Mouse (Mus musculus) limb, embryonic 13.5 days (tissue): ENCODE data around the gene Wdr53. TPM values are rescaled to one million over a fixed set of nuclear protein-coding genes. Genes with fewer than 3 reads are reported as not detected.
"Not testable (repeated sequence)": the region's sequence is repeated elsewhere in the genome, so short reads cannot be mapped to it uniquely, and the experiment has no call there.

Source experiments
- ATAC-seq: fragments of 200-750 bp; cut with Nextera tagmentation; 2 replicates; pipeline ENCODE4 v1.8.0; 2017; ENCODE audit warnings: low read depth, moderate number of reproducible peaks, moderate TSS enrichment; ENCODE audit not compliant: low FRiP score
- H3K27ac ChIP-seq: fragments of 300-500 bp; sonication (generic); 2 replicates; pipeline ENCODE4 v1.5.1; 2015; ENCODE audit warnings: inconsistent platforms, mild to moderate bottlenecking, moderate library complexity
- H3K27me3 ChIP-seq: fragments of 300-500 bp; sonication (generic); 2 replicates; pipeline ENCODE4 v1.6.1; 2015; ENCODE audit warnings: mild to moderate bottlenecking, inconsistent platforms
- H3K36me3 ChIP-seq: fragments of 300-500 bp; sonication (generic); 2 replicates; pipeline ENCODE4 v1.6.1; 2015; ENCODE audit warnings: inconsistent platforms, mild to moderate bottlenecking, moderate library complexity
- H3K4me1 ChIP-seq: fragments of 300-500 bp; sonication (generic); 2 replicates; pipeline ENCODE4 v1.6.1; 2015; ENCODE audit warnings: inconsistent platforms
- H3K4me2 ChIP-seq: fragments of 300-500 bp; sonication (generic); replicated peaks from 2 replicates; pipeline ENCODE4 v1.6.1; 2015; ENCODE audit warnings: inconsistent platforms, mild to moderate bottlenecking, moderate library complexity
- H3K4me3 ChIP-seq: fragments of 300-500 bp; sonication (generic); 2 replicates; pipeline ENCODE4 v1.5.1; 2015; ENCODE audit warnings: moderate library complexity, mild to moderate bottlenecking, inconsistent platforms
- H3K9ac ChIP-seq: fragments of 300-500 bp; sonication (generic); 2 replicates; pipeline ENCODE4 v1.6.1; 2015; ENCODE audit warnings: mild to moderate bottlenecking, inconsistent platforms
- H3K9me3 ChIP-seq: fragments of 300-500 bp; sonication (generic); 2 replicates; pipeline ENCODE4 v1.6.1; 2016; ENCODE audit warnings: inconsistent platforms
- WGBS: fragments of 180-500 bp; shearing (Covaris S2); methylation state at CpG from one replicate; pipeline ENCODE4 v1.1.7; 2015; 5-methylcytosine and 5-hydroxymethylcytosine counted together
- polyA plus RNA-seq: library from polyadenylated mRNA; unstranded; fragments of >200 nt; fragmentation: Nextera tagmentation; extraction: Ambion mirVana; gene quantifications from 2 replicates; pipeline ENCODE4 v1.2.1, GENCODE M21; 2015

The Wdr53 gene
- polyA plus RNA-seq, result 17.0 and 18.6 TPM in 2 replicates

- Histone ChIP-seq H3K9ac (peak within 1 kb of the TSS; percentile 95), H3K27ac (peak within 1 kb of the TSS; percentile 94), H3K4me3 (peak within 1 kb of the TSS; percentile 92), H3K27me3 (no peaks in the 10 kb centered on the region), H3K36me3 (peaks cover 7% of the 10 kb centered on the region; the same call in 1 of the 2 replicates), H3K4me2 (peak within 1 kb of the TSS; percentile 74), H3K4me1 (peaks cover 28% of the 10 kb centered on the region), H3K9me3 (no peaks in the 10 kb centered on the region)
- peak; percentile 98 for ATAC-seq
- WGBS, result 1% methylated on average over 48 of the region's 48 CpGs
Measured at GRCm38 (mm10) chr16:32246952-32247370, at the start of gene Wdr53, which contains the start of gene Fbxo45. Gene Wdr53, plus strand, starts transcription at chr16:32247227. Gene Fbxo45, minus strand, starts transcription at chr16:32247158.

- Histone ChIP-seq H3K27me3 (no peaks in the 10 kb centered on the region), H3K4me1 (peaks cover 7% of the 10 kb centered on the region), H3K9ac (peak overlapping the region; percentile 48; the same call in 1 of the 2 replicates), H3K36me3 (no peaks in the 10 kb centered on the region), H3K9me3 (no peaks in the 10 kb centered on the region), H3K4me3 (peak overlapping the region; percentile 20), H3K27ac (peak overlapping the region; percentile 63; the same call in 1 of the 2 replicates), H3K4me2 (peak overlapping the region; percentile 45)
- WGBS, result 51% methylated on average over 21 of the region's 21 CpGs
- no peak for ATAC-seq
Measured at GRCm38 (mm10) chr16:32200256-32201003, 46.6 kb upstream of the Wdr53 start.

- no peaks in the 10 kb centered on the region for H3K36me3 ChIP-seq
- no peak overlapping the region for H3K4me3 ChIP-seq
- no peaks in the 10 kb centered on the region for H3K27me3 ChIP-seq
- no peak overlapping the region for H3K27ac ChIP-seq
- H3K4me1 ChIP-seq, result peaks cover 7% of the 10 kb centered on the region
- H3K4me2 ChIP-seq, result peak overlapping the region; percentile 45
- no peaks in the 10 kb centered on the region for H3K9me3 ChIP-seq
- no peak for ATAC-seq
- H3K9ac ChIP-seq, result no peak overlapping the region
- 61% methylated on average over 9 of the region's 9 CpGs for WGBS
Measured at GRCm38 (mm10) chr16:32201004-32201325, 46.1 kb upstream of the Wdr53 start.

GRCm38 (mm10) chr16:32202681-32203080, 44.3 kb upstream of the Wdr53 start:
- Histone ChIP-seq H3K9ac (no peak overlapping the region), H3K9me3 (no peaks in the 10 kb centered on the region), H3K27me3 (no peaks in the 10 kb centered on the region), H3K4me2 (no peak overlapping the region), H3K4me3 (no peak overlapping the region), H3K27ac (no peak overlapping the region), H3K4me1 (peaks cover 7% of the 10 kb centered on the region), H3K36me3 (no peaks in the 10 kb centered on the region)
- WGBS, result 77% methylated on average over 6 of the region's 6 CpGs
- ATAC-seq, result no peak

GRCm38 (mm10) chr16:32204902-32205301, 42.1 kb upstream of the Wdr53 start:
- H3K4me2 ChIP-seq, result no peak overlapping the region
- no peak for ATAC-seq
- H3K36me3 ChIP-seq, result no peaks in the 10 kb centered on the region
- no peak overlapping the region for H3K9ac ChIP-seq
- no peak overlapping the region for H3K27ac ChIP-seq
- WGBS, result 54% methylated on average over 3 of the region's 3 CpGs
- H3K27me3 ChIP-seq, result no peaks in the 10 kb centered on the region
- peaks cover 7% of the 10 kb centered on the region for H3K4me1 ChIP-seq
- peaks cover 9% of the 10 kb centered on the region for H3K9me3 ChIP-seq
- no peak overlapping the region for H3K4me3 ChIP-seq

GRCm38 (mm10) chr16:32214156-32214555, 32.9 kb upstream of the Wdr53 start:
- no peak overlapping the region for H3K9ac ChIP-seq
- H3K36me3 ChIP-seq, result no peaks in the 10 kb centered on the region
- no peaks in the 10 kb centered on the region for H3K27me3 ChIP-seq
- H3K4me2 ChIP-seq, result no peak overlapping the region
- H3K4me1 ChIP-seq, result no peaks in the 10 kb centered on the region
- no peak for ATAC-seq
- H3K27ac ChIP-seq, result no peak overlapping the region
- no peak overlapping the region for H3K4me3 ChIP-seq
- H3K9me3 ChIP-seq, result peaks cover 7% of the 10 kb centered on the region

GRCm38 (mm10) chr16:32214804-32215576, 32.0 kb upstream of the Wdr53 start:
- H3K4me1 ChIP-seq, result no peaks in the 10 kb centered on the region
- H3K4me3 ChIP-seq, result no peak overlapping the region
- H3K9me3 ChIP-seq, result no peaks in the 10 kb centered on the region; the same call in 1 of the 2 replicates
- H3K9ac ChIP-seq, result no peak overlapping the region
- no peak overlapping the region for H3K27ac ChIP-seq
- H3K4me2 ChIP-seq, result no peak overlapping the region
- WGBS, result 78% methylated on average over 17 of the region's 17 CpGs
- ATAC-seq, result no peak
- no peaks in the 10 kb centered on the region for H3K27me3 ChIP-seq
- H3K36me3 ChIP-seq, result no peaks in the 10 kb centered on the region

- Histone ChIP-seq H3K4me3 (no peak overlapping the region), H3K27me3 (no peaks in the 10 kb centered on the region), H3K9me3 (no peaks in the 10 kb centered on the region), H3K4me2 (no peak overlapping the region), H3K4me1 (no peaks in the 10 kb centered on the region), H3K9ac (no peak overlapping the region), H3K27ac (no peak overlapping the region), H3K36me3 (no peaks in the 10 kb centered on the region)
- 81% methylated on average over 4 of the region's 4 CpGs for WGBS
- ATAC-seq, result no peak
Measured at GRCm38 (mm10) chr16:32221803-32222202, 25.2 kb upstream of the Wdr53 start.

GRCm38 (mm10) chr16:32222399-32222798, 24.6 kb upstream of the Wdr53 start:
- no peak overlapping the region for H3K27ac ChIP-seq
- H3K4me3 ChIP-seq, result no peak overlapping the region
- no peak overlapping the region for H3K9ac ChIP-seq
- H3K4me1 ChIP-seq, result no peaks in the 10 kb centered on the region
- ATAC-seq, result no peak
- H3K9me3 ChIP-seq, result no peaks in the 10 kb centered on the region
- H3K36me3 ChIP-seq, result no peaks in the 10 kb centered on the region
- H3K27me3 ChIP-seq, result no peaks in the 10 kb centered on the region
- no peak overlapping the region for H3K4me2 ChIP-seq

- H3K9me3 ChIP-seq, H3K4me3 ChIP-seq, H3K9ac ChIP-seq, H3K27me3 ChIP-seq, H3K4me2 ChIP-seq, H3K27ac ChIP-seq, H3K4me1 ChIP-seq, ATAC-seq: not testable (repeated sequence)
- WGBS, result 87% methylated on average over 3 of the region's 3 CpGs
- peaks cover 40% of the 10 kb centered on the region for H3K36me3 ChIP-seq
Measured at GRCm38 (mm10) chr16:32232050-32232449, 15.0 kb upstream of the Wdr53 start.

- no peak overlapping the region for H3K9ac ChIP-seq
- H3K9me3 ChIP-seq, result no peaks in the 10 kb centered on the region
- ATAC-seq, result no peak
- H3K36me3 ChIP-seq, result peaks cover 47% of the 10 kb centered on the region
- no peak overlapping the region for H3K4me3 ChIP-seq
- no peak overlapping the region for H3K27ac ChIP-seq
- no peaks in the 10 kb centered on the region for H3K4me1 ChIP-seq
- WGBS, result 92% methylated on average over 19 of the region's 19 CpGs
- no peak overlapping the region for H3K4me2 ChIP-seq
- H3K27me3 ChIP-seq, result no peaks in the 10 kb centered on the region
Measured at GRCm38 (mm10) chr16:32237930-32238680, 8.9 kb upstream of the Wdr53 start.
